Mouse (Mus musculus): ENCODE measurements around the gene Galnt13. TPM values are rescaled to one million over a fixed set of nuclear protein-coding genes. Genes with fewer than 3 reads are reported as not detected.
"Not testable (repeated sequence)": the region's sequence is repeated elsewhere in the genome, so short reads cannot be mapped to it uniquely, and the experiment has no call there.

Galnt13 gene
- 10 to 100 TPM; 18.9 to 20.3 TPM for total RNA-seq (2021)

- peak; percentile 84 for DNase-seq
- intact Hi-C loops (cut with DNase I) = no loop called here
Measured at GRCm38 (mm10) chr2:54435937-54436735, at the start of gene Galnt13. TSS of gene Galnt13 (plus strand) at chr2:54436317.

- intact Hi-C loops (cut with DNase I) = no loop called here
Measured at GRCm38 (mm10) chr2:54431060-54431459, 5.1 kb upstream of the Galnt13 start.

GRCm38 (mm10) chr2:54435380-54435779 is 737 bp upstream of the Galnt13 start:
- intact Hi-C loops (cut with DNase I) = no loop called here
- DNase-seq = peak; percentile 5

More at GRCm38 (mm10) chr2:54431060-54431459, 5.1 kb upstream of the Galnt13 start:
- no peak for DNase-seq

GRCm38 (mm10) chr2:54436736-54437500 is 801 bp downstream of the Galnt13 start:
- intact Hi-C loops (cut with DNase I) = no loop called here
- DNase-seq = peak; percentile 63

- peak; percentile 29 for DNase-seq
- intact Hi-C loops (cut with DNase I) = no loop called here
Measured at GRCm38 (mm10) chr2:54437501-54437830, 1.3 kb downstream of the Galnt13 start.

- no peak for DNase-seq
- intact Hi-C loops (cut with DNase I) = no loop called here
Measured at GRCm38 (mm10) chr2:54442734-54443500, 6.8 kb downstream of the Galnt13 start.

GRCm38 (mm10) chr2:54483426-54483825 is 47.3 kb downstream of the Galnt13 start:
- no peak for DNase-seq
- intact Hi-C loops (cut with DNase I) = no loop called here

- intact Hi-C loops (cut with DNase I) = no loop called here
Measured at GRCm38 (mm10) chr2:54522989-54523388, 86.9 kb downstream of the Galnt13 start.

GRCm38 (mm10) chr2:54527073-54527472 is 91.0 kb downstream of the Galnt13 start:
- intact Hi-C loops (cut with DNase I) = no loop called here
- DNase-seq = no peak

More at GRCm38 (mm10) chr2:54522989-54523388, 86.9 kb downstream of the Galnt13 start:
- DNase-seq = no peak

- peak; percentile 34 for DNase-seq
- intact Hi-C loops (cut with DNase I) = no loop called here
Measured at GRCm38 (mm10) chr2:54558357-54559153, 122.4 kb downstream of the Galnt13 start.

GRCm38 (mm10) chr2:54565068-54565467 is 129.0 kb downstream of the Galnt13 start:
- intact Hi-C loops (cut with DNase I) = no loop called here
- no peak for DNase-seq

GRCm38 (mm10) chr2:54567186-54567585 is 131.1 kb downstream of the Galnt13 start:
- intact Hi-C loops (cut with DNase I) = no loop called here
- DNase-seq = no peak

- intact Hi-C loops (cut with DNase I) = no loop called here
- DNase-seq = no peak
Measured at GRCm38 (mm10) chr2:54567632-54568031, 131.5 kb downstream of the Galnt13 start.

GRCm38 (mm10) chr2:54713817-54714216 is 277.7 kb downstream of the Galnt13 start:
- DNase-seq; intact Hi-C loops (cut with DNase I): not testable (repeated sequence)

- intact Hi-C loops (cut with DNase I) = no loop called here
- no peak for DNase-seq
Measured at GRCm38 (mm10) chr2:54751232-54751631, 315.1 kb downstream of the Galnt13 start.

GRCm38 (mm10) chr2:54759781-54760180 is 323.7 kb downstream of the Galnt13 start:
- intact Hi-C loops (cut with DNase I) = no loop called here
- no peak for DNase-seq

GRCm38 (mm10) chr2:54778790-54779273 is 342.7 kb downstream of the Galnt13 start:
- intact Hi-C loops (cut with DNase I) = no loop called here
- DNase-seq = no peak

GRCm38 (mm10) chr2:54813670-54814256 is 377.6 kb downstream of the Galnt13 start:
- DNase-seq = no peak
- intact Hi-C loops (cut with DNase I) = no loop called here

- no peak for DNase-seq
- intact Hi-C loops (cut with DNase I) = no loop called here
Measured at GRCm38 (mm10) chr2:54841245-54841644, 405.1 kb downstream of the Galnt13 start.

All from left cerebral cortex, postnatal 4 days (tissue).